ENCODE assay signal across 22 mouse cellular contexts in the genomic region with DNA sequence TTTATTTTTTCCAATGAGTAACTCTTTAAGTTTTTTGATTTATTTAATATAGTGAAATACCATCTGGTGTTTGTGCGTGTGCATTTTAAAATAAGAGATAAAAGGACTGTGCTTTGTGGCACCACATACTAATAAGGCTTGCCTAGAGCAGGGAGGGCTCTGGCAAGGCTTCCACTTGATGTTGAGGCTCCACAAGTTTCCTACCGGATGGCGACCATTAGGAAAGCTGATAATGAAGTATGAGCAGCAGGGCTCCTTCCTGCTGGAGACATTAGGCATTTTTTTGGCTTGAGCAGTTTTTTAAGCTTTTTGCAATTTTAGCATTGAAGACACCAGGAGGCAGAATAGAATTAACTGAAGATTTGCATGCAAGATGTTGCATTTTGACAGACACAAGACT. TPM values are rescaled to one million over a fixed set of nuclear protein-coding genes. Genes with fewer than 3 reads are reported as not detected.
DNase-seq lines count a peak whose midpoint lies in the region; ATAC-seq and TF ChIP-seq lines count a peak whose summit lies in the region.
"Had no signal": no experiment of that assay in that cellular context is flagged by ENCODE, and none has a peak within 500 bp of the region (broad histone marks: within the 10 kb centered on the region; RNA-seq: fewer than 3 reads in every experiment).

No protein-coding gene starts in this region.

- ATAC-seq in forebrain, postnatal 0 days = peak; percentile 64; the same call in 1 of the 2 replicates
- no peak for ATAC-seq in forebrain, embryonic 13.5 days
- ATAC-seq in hindbrain, postnatal 0 days = no peak
- ATAC-seq in hindbrain, embryonic 12.5 days (ENCODE audit: low FRiP score) = no peak
- ATAC-seq in lung, embryonic 14.5 days (ENCODE audit: insufficient read depth) = peak; percentile 73; the same call in 1 of the 2 replicates
- ATAC-seq: activated CD4-positive, CD25-positive, alpha-beta regulatory T cell, adult 4 months; midbrain, embryonic 16.5 days had no signal

- 37% methylated on average over 3 of the region's 3 CpGs for WGBS in forebrain, postnatal 0 days
- WGBS in forebrain, embryonic 13.5 days = 69% methylated on average over 3 of the region's 3 CpGs
- 60% methylated on average over 3 of the region's 3 CpGs for WGBS in hindbrain, postnatal 0 days
- whole genome bisulfite sequencing in hindbrain, embryonic 12.5 days = 72% methylated on average over 3 of the region's 3 CpGs
- WGBS in lung, embryonic 14.5 days = 41% methylated on average over 3 of the region's 3 CpGs

- H3K9me3 ChIP-seq in forebrain, postnatal 0 days (ENCODE audit: low read length) = no peaks in the 10 kb centered on the region
- no peaks in the 10 kb centered on the region for H3K9me3 ChIP-seq in forebrain, embryonic 13.5 days (replicated peaks)
- no peaks in the 10 kb centered on the region for H3K9me3 ChIP-seq in hindbrain, postnatal 0 days (ENCODE audit: low read length)
- no peaks in the 10 kb centered on the region for H3K9me3 ChIP-seq in hindbrain, embryonic 12.5 days (replicated peaks)
- H3K9me3 ChIP-seq in lung, embryonic 14.5 days (ENCODE audit: low read depth, low read length) = no peaks in the 10 kb centered on the region
- H3K9me3 ChIP-seq: G1E; limb, embryonic 10.5 days; neural tube, embryonic 15.5 days had no signal

- intact Hi-C loops in left cerebral cortex, postnatal 14 days (cut with DNase I) = loop anchor here (5.0 to 10.0 kb wide), 2 partner anchors 62 to 100 kb away; no protein-coding TSS in a partner anchor

- no peaks in the 10 kb centered on the region for H3K36me3 ChIP-seq in forebrain, postnatal 0 days (ENCODE audit: insufficient read depth)
- H3K36me3 ChIP-seq in forebrain, embryonic 13.5 days (ENCODE audit: poor library complexity, severe bottlenecking) = peaks cover 4% of the 10 kb centered on the region; the same call in 1 of the 2 replicates
- H3K36me3 ChIP-seq in hindbrain, postnatal 0 days (ENCODE audit: insufficient read depth, low read length) = no peaks in the 10 kb centered on the region
- peaks cover 5% of the 10 kb centered on the region for H3K36me3 ChIP-seq in hindbrain, embryonic 12.5 days
- peaks cover 13% of the 10 kb centered on the region; the same call in 1 of the 2 replicates for H3K36me3 ChIP-seq in lung, embryonic 14.5 days (ENCODE audit: insufficient read depth)
- H3K36me3 ChIP-seq: neural tube, embryonic 15.5 days had no signal

- TF ChIP-seq CTCF in forebrain, postnatal 0 days (IDR thresholded peaks at IDR 0.05; ENCODE audit: low read depth) = peak; percentile 31
- TF ChIP-seq CTCF in hindbrain, postnatal 0 days (IDR thresholded peaks at IDR 0.05; ENCODE audit: low read depth) = 0 out of 2 replicates have a peak, but pooled peaks have one; percentile 2
- peak; percentile 42 for TF ChIP-seq CTCF in lung, embryonic 14.5 days (IDR thresholded peaks at IDR 0.05; ENCODE audit: low read depth)

- H3K4me3 ChIP-seq in forebrain, postnatal 0 days (ENCODE audit: low read depth, low read length) = no peak overlapping the region
- no peak overlapping the region for H3K4me3 ChIP-seq in forebrain, embryonic 13.5 days
- no peak overlapping the region for H3K4me3 ChIP-seq in hindbrain, postnatal 0 days (ENCODE audit: low read length)
- no peak overlapping the region for H3K4me3 ChIP-seq in hindbrain, embryonic 12.5 days
- no peak overlapping the region for H3K4me3 ChIP-seq in lung, embryonic 14.5 days (ENCODE audit: low read depth, low read length)
- H3K4me3 ChIP-seq: embryonic facial prominence, embryonic 13.5 days; left cerebral cortex, adult 2 months; limb, embryonic 10.5 days; neural tube, embryonic 15.5 days had no signal

- no peak overlapping the region for H3K27ac ChIP-seq in forebrain, postnatal 0 days (ENCODE audit: low read depth, low read length)
- H3K27ac ChIP-seq in forebrain, embryonic 13.5 days = no peak overlapping the region
- no peak overlapping the region for H3K27ac ChIP-seq in hindbrain, postnatal 0 days
- H3K27ac ChIP-seq in hindbrain, embryonic 12.5 days = no peak overlapping the region
- H3K27ac ChIP-seq in lung, embryonic 14.5 days (ENCODE audit: low read depth) = peak overlapping the region; percentile 14; the same call in 1 of the 2 replicates
- H3K27ac ChIP-seq: embryonic facial prominence, embryonic 13.5 days; left cerebral cortex, adult 2 months; limb, embryonic 10.5 days; liver, embryonic 14.5 days; neural tube, embryonic 15.5 days had no signal

- no peak overlapping the region for H3K4me2 ChIP-seq in forebrain, postnatal 0 days (ENCODE audit: low read depth)
- no peak overlapping the region for H3K4me2 ChIP-seq in forebrain, embryonic 13.5 days
- H3K4me2 ChIP-seq in hindbrain, postnatal 0 days (ENCODE audit: low read depth, low read length) = no peak overlapping the region
- H3K4me2 ChIP-seq in hindbrain, embryonic 12.5 days (replicated peaks) = no peak overlapping the region
- no peak overlapping the region for H3K4me2 ChIP-seq in lung, embryonic 14.5 days
- H3K4me2 ChIP-seq: embryonic facial prominence, embryonic 13.5 days; neural tube, embryonic 15.5 days had no signal

- no peaks in the 10 kb centered on the region for H3K27me3 ChIP-seq in forebrain, postnatal 0 days (ENCODE audit: insufficient read depth, low read length)
- no peaks in the 10 kb centered on the region for H3K27me3 ChIP-seq in forebrain, embryonic 13.5 days
- no peaks in the 10 kb centered on the region for H3K27me3 ChIP-seq in hindbrain, postnatal 0 days (ENCODE audit: insufficient read depth, low read length)
- H3K27me3 ChIP-seq in hindbrain, embryonic 12.5 days = no peaks in the 10 kb centered on the region
- no peaks in the 10 kb centered on the region for H3K27me3 ChIP-seq in lung, embryonic 14.5 days (ENCODE audit: insufficient read depth, low read length)
- H3K27me3 ChIP-seq: embryonic facial prominence, embryonic 13.5 days; neural tube, embryonic 15.5 days had no signal

- peak; percentile 51 for DNase-seq in forebrain, postnatal 0 days
- DNase-seq in hindbrain, postnatal 0 days (ENCODE audit: low spot score) = peak; percentile 18
- DNase-seq in lung, embryonic 14.5 days = peak; percentile 83
- DNase-seq in lung, postnatal 14 days = no peak
- DNase-seq in left cerebral cortex, postnatal 14 days (ENCODE audit: low spot score in 2 of 2) = no peak
- DNase-seq: adrenal gland, postnatal 10 days; cerebellum, adult 11 months; cerebellum, postnatal 14 days; kidney, adult 11 months; kidney, postnatal 25 days; right cerebral cortex, postnatal 25 days; thymus, postnatal 36 days had no signal

- no peaks in the 10 kb centered on the region for H3K4me1 ChIP-seq in forebrain, postnatal 0 days (ENCODE audit: insufficient read depth)
- H3K4me1 ChIP-seq in forebrain, embryonic 13.5 days = peaks cover 11% of the 10 kb centered on the region
- no peaks in the 10 kb centered on the region for H3K4me1 ChIP-seq in hindbrain, postnatal 0 days (ENCODE audit: insufficient read depth, low read length)
- H3K4me1 ChIP-seq in hindbrain, embryonic 12.5 days = peaks cover 2% of the 10 kb centered on the region; the same call in 1 of the 2 replicates
- H3K4me1 ChIP-seq in lung, embryonic 14.5 days (ENCODE audit: insufficient read depth) = 0 out of 2 replicates have a peak, but pooled peaks cover 2% of the 10 kb centered on the region
- H3K4me1 ChIP-seq: embryonic facial prominence, embryonic 13.5 days; limb, embryonic 10.5 days; neural tube, embryonic 15.5 days had no signal

- H3K9ac ChIP-seq in forebrain, postnatal 0 days = no peak overlapping the region
- H3K9ac ChIP-seq in forebrain, embryonic 13.5 days = no peak overlapping the region
- no peak overlapping the region for H3K9ac ChIP-seq in hindbrain, postnatal 0 days (replicated peaks; ENCODE audit: low read length)
- H3K9ac ChIP-seq in hindbrain, embryonic 12.5 days = no peak overlapping the region
- H3K9ac ChIP-seq in lung, embryonic 14.5 days = no peak overlapping the region
- H3K9ac ChIP-seq: embryonic facial prominence, embryonic 13.5 days; liver, embryonic 14.5 days; neural tube, embryonic 15.5 days had no signal

RNA-seq across cellular contexts. Expression of a gene that starts 57.8 kb away (rescaled TPM):
- total RNA-seq in forebrain, postnatal 0 days (2014; rRNA removed) = 50.6 and 81.7 TPM in 2 replicates
- 59.0 and 63.9 TPM in 2 replicates for polyA plus RNA-seq in forebrain, postnatal 0 days (2015; fragmentation: Nextera tagmentation; extraction: Ambion mirVana)
- polyA plus RNA-seq in forebrain, embryonic 13.5 days (2015; fragmentation: Nextera tagmentation; extraction: Ambion mirVana) = 107 and 125 TPM in 2 replicates
- 53.6 and 55.2 TPM in 2 replicates for total RNA-seq in hindbrain, postnatal 0 days (2014; rRNA removed)
- polyA plus RNA-seq in hindbrain, postnatal 0 days (2015; fragmentation: Nextera tagmentation; extraction: Ambion mirVana) = 56.7 and 58.2 TPM in 2 replicates
- 105 and 109 TPM in 2 replicates for polyA plus RNA-seq in hindbrain, embryonic 12.5 days (2016; fragmentation: Nextera tagmentation; extraction: Ambion mirVana)
- 82.5 and 86.9 TPM in 2 replicates for polyA plus RNA-seq in lung, embryonic 14.5 days (2014; fragmentation: Nextera tagmentation; extraction: Ambion mirVana)
- 10 to 100 TPM; 75.4 to 87.2 TPM for total RNA-seq in left cerebral cortex, postnatal 14 days (2021)

RNA-seq across cellular contexts. Expression of a gene that starts 57.9 kb away (rescaled TPM):
- 54.8 and 55.5 TPM in 2 replicates for total RNA-seq in forebrain, postnatal 0 days (2014; rRNA removed)
- polyA plus RNA-seq in forebrain, postnatal 0 days (2015; fragmentation: Nextera tagmentation; extraction: Ambion mirVana) = 66.7 and 71.5 TPM in 2 replicates
- 104 and 105 TPM in 2 replicates for polyA plus RNA-seq in forebrain, embryonic 13.5 days (2015; fragmentation: Nextera tagmentation; extraction: Ambion mirVana)
- 21.4 and 27.4 TPM in 2 replicates for total RNA-seq in hindbrain, postnatal 0 days (2014; rRNA removed)
- 63.5 and 65.2 TPM in 2 replicates for polyA plus RNA-seq in hindbrain, postnatal 0 days (2015; fragmentation: Nextera tagmentation; extraction: Ambion mirVana)
- 76.2 and 79.3 TPM in 2 replicates for polyA plus RNA-seq in hindbrain, embryonic 12.5 days (2016; fragmentation: Nextera tagmentation; extraction: Ambion mirVana)
- polyA plus RNA-seq in lung, embryonic 14.5 days (2014; fragmentation: Nextera tagmentation; extraction: Ambion mirVana) = 218 and 229 TPM in 2 replicates
- total RNA-seq in left cerebral cortex, postnatal 14 days (2021) = 10 to 100 TPM; 69.5 to 77.7 TPM

Comparison
In these comparisons a context has a peak if more than half of its experiments do, and no peak if none do; other contexts are left out.
1. ATAC-seq: peak in forebrain, postnatal 0 days (single experiment) and lung, embryonic 14.5 days (single experiment); none in forebrain, embryonic 13.5 days (single experiment), hindbrain, postnatal 0 days (single experiment) and hindbrain, embryonic 12.5 days (single experiment).
2. DNase-seq: peak in forebrain, postnatal 0 days (single experiment), hindbrain, postnatal 0 days (single experiment) and lung, embryonic 14.5 days (single experiment); none in lung, postnatal 14 days (single experiment) and left cerebral cortex, postnatal 14 days (0 of 2).
3. Peak in every context shown above with its lines, with median percentiles within 50 percentile points of each other: CTCF ChIP-seq.